Mouse (Mus musculus) R1 (cell line): ENCODE measurements at regions not wholly inside any gene's neighbourhood (a gene's known extent, or its start where the extent isn't known, plus 50 kb on each side); places are given as distances from the start of the nearest gene placed in this dataset.

ENCODE experiments used
- DNase-seq: peaks from one replicate; pipeline ENCODE4 v3.0.0-alpha.2; 2018; ENCODE audit warnings: low read depth, low spot score

DNA sequence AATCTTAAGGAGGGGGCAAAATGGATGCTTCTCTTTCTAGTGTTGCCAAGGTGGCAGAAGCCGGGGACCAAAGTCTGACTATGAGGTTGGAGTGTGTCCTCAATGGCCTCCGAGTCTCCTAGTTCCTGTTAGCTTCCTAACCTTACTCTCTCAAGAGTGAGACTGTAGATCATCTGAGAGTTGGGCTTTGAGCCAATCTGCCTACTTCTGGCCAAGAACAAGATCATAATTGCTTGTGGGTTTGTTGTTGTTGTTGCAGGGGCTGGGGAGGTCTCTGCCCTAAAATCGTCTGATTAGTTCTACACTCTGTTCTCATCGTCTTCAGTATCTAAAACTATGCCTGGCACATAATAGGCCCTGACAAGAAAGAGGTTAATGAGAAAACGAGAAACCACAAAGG is 110.8 kb upstream of the Syt6 start:
- DNase-seq, result no peak

DNA sequence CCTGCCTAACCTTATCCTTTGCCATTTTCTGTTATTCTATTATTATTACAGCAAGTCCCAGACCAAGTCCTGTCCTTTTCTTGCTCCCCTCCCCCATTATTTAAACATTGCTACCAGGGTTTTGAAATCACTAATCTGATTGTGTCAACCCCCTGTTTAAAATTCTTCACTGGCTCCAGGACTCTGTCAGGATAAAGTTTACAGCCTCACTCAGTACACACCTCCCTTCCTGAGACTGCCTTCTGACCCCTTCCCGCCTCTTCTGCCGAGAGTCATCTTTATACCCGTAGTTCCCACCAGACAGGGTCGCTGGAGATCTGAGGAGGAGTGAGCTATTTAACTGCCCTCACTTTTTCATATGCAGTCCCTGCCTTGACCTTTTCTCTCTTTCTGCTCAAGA is 110.3 kb upstream of the Syt6 start:
- DNase-seq, result no peak

DNA sequence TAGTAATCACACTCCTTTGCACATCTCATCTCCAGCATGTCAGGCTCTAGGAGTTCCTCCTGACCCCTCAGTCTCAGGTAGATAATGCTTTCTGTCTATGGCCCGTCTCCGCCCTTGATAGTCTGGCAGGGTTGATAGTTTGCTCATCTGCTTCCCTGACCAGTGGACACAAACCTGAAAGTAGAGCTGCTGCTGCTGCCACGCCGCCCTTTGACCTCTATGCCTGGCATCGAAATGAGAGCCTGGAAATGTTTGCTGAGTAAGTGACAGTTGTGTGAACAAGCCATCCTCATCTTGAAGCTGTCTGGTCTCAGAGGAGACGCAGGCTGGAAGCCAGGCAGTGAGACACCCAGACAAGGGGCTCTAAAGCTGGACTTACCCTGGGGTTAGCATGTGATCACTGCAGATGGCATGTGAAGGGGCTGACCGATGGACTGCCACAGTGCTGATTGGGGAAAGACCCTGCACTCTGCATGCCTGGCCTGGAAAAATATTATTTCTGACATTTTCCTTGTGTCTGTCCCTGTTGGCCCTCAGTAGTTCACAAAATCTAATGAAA is 109.8 kb upstream of the Syt6 start:
- no peak for DNase-seq

DNA sequence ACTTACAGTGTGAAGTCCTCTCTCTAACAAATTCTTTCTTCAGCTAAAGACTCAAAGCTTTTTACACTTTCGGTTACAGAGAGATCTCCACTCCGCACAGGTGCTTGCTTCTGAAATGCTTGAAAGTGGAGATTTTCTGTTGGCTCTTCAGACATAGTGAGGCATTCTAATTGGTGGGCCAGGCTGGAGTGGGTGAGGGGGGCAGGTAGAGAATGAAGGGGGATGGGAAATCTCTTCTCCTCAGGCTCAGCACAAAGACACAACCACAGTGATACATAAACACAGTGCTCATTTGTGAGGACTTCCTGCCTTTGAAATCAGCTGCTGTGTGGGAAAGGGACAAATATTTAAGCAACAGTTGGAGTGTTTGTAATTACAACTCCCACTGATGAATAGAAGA is 109.1 kb upstream of the Syt6 start:
- no peak for DNase-seq

DNA sequence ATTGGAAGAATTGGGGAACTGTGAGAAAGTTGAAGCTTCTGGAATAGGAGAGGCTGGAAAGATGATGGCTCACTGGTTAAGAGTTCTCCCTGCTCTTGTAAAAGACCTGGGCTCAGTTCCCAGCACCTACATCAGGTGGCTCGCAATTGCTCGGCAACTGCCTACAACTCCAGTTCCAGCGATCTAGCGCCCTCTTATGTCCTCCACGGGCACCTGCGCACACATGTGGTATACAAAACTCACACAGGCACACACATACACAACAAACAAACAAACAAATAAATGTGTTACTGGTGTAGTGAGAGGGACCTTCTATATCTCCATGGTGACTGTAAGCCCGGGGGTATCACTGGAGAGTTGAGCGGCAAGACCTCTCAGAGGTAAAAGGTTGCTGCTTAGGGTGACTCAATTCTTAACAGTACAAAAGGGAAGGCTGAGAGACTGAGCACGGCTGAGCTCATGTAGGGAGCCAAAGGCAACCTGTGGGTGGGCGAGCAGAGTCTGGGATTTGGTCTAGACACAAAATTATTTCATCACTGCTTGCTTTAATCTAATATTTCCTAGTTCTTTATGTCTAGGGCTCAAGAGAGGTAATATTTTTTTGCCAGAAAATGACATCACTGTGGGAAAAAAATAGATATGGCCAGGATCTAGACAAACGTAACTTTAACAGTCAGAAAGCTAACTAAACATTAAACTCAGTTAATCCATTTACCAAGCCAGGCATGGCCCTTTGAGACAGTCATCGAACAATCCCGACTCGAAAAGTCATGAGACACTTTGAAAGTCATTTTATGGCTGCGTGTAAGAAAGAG is 104.2 kb upstream of the Syt6 start:
- DNase-seq, result peak; percentile 46

DNA sequence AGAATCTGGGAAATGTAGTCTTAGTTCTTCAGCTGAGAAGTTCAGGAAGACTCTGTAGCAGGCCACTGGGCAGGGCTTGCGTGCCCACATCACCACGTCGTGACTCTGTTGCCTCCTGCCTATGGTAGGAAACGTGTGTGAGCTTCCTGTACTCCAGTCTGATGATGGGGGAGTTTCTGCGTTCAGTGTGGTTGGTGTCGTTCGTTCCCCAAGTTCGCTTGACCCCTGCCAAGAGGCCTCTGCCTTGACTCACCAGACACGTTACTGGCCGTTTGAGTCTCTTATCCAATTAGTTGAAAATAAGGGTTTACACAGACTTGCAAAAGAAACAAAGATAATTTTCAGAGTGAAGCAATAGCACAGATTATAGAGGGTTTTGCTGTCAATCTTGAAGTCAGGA is 102.4 kb upstream of the Syt6 start:
- no peak for DNase-seq

DNA sequence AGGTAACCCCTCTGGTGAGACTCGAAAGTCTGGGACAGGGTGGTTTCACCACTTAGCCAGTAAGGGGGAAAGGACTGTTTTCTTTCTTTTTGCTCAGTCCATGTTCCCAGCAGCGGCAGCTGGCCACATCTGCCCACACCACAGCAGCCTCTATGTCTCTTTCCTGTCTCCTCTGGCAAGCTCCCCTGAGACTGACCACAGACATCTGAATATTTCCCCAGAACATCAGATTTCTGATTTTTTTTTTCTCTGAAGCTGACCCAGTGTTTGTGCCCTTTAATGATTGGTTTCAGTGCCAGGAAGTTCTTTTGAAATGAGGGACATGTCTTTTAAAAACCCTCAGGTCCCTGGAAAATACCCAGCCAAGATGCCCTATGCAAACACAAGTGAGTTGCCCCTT is 101.7 kb upstream of the Syt6 start:
- no peak for DNase-seq

DNA sequence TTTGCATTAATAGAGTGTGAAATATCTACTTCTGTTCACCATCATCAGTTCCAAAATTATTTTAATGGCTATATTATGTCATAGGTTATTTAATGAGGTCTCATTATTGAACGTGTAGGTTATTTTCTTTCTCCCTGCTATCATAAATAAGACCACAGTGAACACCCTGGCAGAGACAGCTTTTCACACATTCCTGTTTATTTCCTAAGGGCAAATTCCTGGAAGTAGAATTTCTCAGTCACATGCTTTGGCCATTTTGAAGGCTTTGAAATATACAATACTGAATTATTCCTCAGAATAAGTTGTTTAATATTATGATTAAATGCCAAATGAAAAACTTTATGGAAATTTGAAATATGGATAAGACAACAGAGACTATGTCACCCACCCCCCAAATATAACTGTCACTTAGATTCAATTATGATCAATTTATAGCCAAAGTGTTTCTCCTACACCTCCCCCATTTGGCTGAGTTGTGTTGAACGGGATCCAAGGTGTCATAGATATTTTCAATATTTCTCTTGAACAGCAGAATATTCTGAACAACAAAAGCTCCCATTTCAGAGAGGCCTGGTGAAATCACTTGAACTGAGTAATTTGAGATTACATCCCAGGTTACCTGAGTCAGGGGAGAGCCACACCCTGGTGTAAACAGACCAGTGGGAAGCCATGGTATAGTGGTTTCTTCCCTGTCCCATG is 95.0 kb upstream of the Syt6 start:
- no peak for DNase-seq

DNA sequence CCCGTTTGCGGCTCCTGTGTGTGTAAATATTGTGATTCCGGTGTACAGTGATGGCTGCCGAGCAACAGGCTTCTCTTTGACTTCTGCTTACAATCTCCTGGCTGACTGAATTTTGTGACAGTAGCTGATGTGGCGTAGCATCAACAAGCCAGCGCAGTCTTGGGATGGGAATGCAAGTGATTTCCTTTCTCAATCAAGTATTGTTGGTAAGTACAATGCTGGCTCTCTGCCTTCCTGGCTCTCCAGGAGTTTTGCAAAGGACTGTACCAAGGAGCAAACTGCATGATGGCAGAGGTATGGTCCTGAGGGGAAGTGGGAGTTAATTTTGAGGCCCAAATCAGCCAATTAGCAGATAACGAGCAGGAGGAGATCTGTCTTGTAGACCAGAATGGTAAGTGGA is 94.4 kb upstream of the Syt6 start:
- DNase-seq, result no peak

DNA sequence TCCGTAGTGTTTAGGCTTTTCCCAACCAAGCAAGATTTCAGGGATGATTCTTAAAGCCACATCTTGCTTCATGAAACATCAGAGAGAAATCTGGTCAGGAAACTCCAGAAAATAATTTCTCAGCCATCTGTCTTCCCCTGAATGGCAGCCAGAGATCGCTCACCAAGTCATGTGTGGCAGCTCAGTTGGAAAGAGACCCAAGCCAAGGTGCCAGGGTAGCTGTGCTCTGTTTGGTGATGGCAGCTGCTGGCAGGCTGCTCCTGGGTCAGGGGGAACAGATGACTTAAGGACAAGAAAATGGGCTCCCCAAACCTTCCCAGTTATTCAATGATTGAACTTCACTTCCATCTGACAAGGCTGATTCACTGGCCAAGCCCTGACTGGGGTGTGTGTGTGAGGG is 91.7 kb upstream of the Syt6 start:
- no peak for DNase-seq

DNA sequence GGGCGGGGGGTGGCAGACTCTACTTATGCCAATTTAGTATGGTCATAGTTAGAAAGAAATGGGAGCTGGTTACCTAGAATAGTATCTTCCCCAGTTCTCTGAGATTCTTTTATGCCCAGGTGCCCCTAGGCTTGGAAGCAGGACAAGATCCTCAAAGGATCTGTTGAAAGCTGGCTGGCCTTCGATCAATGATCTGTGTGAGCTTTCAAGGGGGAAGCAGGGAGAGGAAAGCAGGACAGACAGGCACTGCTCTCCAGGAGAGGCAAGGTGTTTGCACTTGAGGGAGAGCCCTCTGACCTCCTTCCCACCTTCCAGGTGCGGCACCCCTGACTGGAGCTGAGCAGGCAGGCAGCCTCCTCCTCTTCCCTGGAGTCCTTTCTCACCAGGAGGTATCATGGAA is 91.3 kb upstream of the Syt6 start:
- DNase-seq, result no peak

DNA sequence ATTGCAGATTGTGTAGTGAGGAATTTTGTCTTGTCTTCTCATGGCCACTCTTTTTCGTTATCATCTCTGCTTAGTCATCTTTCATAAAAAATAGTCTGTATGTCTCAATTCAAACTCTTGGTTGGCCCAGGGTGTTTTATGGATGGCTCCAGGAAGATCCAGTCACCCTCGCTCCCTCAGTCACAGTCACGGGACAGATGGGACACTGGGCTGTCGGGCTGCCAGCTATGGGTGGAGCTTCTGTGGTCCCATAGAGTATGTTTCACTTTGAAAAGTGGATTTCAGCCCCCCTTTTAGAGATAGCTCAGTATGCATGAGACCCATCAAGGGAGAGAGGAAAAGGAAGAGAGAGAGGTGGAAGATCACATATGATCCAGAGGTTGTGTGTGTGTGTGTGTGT is 85.2 kb upstream of the Syt6 start:
- no peak for DNase-seq

DNA sequence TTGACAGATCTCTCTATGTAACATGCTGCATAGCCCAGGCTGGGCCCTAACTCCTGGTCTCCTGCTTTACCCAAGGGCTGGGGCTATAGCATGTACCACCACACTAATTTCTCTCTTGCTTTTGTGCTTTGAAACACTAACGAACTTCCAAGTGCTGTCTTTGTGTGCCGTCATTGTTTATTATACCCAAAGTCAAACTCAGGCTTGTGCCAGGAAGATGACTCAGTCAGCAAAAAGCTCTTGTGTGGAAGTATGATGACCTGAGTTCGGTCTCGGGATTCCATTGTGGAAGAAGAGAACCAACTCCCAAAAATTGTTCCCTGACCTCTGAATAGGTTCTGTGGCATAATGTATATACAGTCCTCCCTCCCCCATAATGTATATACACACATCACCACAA is 84.1 kb upstream of the Syt6 start:
- no peak for DNase-seq

DNA sequence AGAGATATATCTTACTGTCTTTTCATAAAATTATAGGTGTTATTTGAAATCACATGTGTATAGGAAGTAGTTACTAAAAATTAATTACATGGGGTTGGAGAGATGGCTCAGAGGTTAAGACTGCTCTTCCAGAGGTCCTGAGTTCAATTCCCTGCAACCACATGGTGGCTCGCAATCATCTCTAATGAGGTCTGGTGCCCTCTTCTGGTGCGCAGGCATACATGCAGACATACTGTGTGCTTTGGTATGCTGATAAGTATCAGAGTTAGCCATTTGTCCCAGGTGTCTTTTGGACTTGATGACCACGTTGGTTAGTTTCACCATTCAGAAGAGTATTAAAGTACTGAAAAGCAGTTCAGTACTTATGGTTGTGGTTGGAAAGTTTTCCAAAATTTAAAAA is 82.8 kb upstream of the Syt6 start:
- DNase-seq, result peak; percentile 48

DNA sequence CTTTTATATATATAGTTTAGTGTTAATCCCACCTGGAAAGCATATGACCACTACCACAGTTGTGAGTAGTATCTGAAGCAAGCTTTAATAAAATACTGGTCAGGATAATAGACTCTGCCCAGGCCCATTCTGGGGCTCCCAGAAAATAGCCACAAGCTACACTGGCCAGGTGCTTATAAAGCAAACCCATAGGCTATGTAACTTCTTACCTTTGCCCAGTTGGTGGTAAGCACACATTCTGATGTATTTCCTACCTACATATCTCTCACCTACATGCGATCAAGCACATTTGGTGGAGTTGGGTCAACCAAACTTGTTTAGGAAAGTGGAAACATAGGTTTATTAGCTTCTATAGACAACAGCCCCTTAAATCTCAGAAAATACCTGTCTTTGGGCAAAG is 81.4 kb upstream of the Syt6 start:
- DNase-seq, result no peak

DNA sequence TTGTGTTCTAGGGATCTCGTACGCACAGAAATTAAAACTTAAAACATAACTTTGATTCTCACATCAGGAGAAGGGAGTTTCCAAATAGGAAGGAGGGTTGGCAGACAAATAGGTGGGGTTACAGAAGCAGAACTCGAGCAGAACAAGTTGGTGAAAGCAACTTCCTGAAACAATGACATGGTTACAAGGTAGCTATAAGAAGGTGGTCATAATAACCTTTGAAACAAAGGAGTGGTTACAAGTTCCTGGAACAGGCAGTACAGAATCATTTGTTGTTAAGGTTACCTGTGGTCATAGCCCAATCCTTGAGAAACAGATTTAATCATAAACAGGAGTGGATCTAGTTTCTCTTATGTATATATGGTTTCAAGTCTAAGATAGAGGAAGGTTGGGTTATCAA is 81.0 kb upstream of the Syt6 start:
- DNase-seq, result no peak

DNA sequence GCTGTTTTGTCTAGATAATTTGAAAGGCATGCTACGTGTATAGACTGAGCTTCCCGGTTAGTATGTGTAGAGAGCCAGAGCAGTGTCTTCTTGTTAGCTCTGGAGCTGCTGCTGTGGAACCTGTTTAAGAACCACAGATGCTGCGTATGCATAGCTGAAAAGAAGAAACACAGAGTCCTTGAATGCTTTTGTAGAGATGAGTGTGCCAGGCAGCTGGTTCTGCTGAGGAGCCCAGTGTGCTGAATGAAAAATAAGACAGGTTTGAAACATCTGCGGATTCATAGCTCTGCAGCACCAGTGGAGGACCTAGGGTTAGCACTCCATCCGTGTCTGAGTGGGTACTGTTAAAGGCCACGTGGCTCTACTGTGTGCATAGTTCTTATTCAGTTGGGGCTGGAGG is 78.9 kb upstream of the Syt6 start:
- DNase-seq, result no peak

DNA sequence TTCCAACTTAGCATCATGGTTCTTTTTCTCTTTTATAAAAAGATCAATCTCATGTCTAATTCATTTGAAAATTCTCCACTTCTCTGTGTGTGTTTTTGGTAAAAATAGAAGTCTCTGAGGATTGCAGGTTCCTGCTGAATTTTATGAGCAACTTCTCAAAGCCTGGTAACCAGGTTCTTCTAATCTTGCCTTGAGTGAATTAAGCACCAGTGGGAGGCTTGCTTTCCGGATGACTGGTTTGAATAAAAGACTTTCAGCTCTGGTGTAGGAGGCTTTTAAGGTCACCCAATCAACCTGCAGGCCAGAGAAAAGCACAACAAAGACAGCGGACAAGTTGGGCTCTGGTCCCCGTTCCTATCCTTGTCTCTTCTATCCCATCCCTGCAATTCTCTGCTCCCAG is 78.3 kb upstream of the Syt6 start:
- DNase-seq, result no peak

DNA sequence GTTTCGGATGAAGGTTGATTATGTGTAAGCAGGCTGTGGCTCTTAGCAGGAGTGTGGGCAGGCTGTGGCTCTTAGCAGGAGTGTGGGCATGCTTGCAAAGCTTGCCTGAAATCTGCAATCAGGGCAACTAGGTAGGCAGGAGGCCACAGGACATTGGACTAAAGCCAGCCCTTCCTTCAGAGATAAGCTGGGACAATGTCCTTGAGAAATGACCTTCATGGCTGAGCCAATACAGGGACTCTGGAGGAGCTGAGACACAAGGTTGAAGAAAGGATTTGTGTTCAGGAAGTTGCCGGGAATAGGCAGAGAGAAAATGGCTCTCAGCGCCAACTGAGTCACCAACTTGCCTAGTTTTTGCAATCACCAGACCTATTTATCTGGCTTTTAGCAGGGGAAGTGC is 77.3 kb upstream of the Syt6 start:
- no peak for DNase-seq

DNA sequence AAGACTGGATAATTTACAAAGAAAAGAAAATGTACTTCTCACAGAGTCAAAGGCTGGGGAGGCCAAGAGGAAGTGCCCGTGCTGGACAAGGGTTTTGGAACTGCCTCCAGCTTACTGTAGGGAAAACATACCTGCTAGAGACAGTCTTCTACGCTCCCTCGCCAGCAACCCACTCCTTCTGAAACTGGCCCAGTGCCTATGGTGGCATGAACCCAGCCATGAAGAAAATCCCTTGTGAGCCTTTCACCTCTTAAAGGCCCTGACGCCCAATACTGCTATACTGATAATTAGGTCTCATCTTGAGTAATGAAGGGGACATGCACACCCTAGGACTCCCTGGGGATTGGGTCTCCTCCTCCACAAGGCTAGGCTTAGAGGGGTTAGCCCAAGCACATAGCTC is 76.6 kb upstream of the Syt6 start:
- no peak for DNase-seq

DNA sequence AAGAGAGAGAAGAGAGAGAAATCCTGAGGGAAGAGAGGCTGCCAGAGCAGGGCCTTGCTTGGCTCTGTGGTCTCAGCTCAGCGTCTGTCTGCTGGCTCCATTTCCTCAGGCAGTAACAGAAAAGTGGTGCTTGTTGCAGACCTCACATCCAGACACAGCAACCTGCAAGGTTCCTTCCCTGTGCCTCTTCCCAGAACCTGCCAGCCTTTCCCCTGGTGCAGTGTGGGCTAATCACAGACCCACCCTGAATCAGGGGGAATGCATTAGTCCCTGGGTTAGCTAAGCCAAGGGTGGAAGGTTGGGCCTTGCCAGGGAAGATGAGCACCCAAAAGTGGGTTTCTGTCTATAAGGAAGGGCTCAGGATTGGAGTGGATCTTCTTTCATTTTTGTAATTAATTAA is 75.2 kb upstream of the Syt6 start:
- no peak for DNase-seq

DNA sequence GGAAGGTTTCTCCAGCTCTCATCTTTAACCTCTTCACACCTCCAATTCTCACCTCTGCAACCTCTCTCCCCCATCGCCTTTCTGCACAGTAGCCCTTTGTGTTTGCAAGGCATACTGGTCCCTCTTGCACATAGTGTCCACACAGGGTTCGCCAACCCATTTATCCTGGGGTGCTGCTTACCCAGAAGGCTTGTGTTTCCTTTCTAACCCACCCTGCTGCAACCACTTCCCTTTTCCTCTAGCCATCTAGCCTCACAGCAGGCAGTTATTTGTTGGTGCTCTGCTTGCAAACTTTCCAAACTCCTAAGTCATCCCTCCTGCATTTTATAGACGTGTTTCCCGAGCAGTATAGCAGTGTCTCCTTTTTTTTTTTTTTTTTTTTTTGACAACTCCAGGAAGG is 74.7 kb upstream of the Syt6 start:
- no peak for DNase-seq

DNA sequence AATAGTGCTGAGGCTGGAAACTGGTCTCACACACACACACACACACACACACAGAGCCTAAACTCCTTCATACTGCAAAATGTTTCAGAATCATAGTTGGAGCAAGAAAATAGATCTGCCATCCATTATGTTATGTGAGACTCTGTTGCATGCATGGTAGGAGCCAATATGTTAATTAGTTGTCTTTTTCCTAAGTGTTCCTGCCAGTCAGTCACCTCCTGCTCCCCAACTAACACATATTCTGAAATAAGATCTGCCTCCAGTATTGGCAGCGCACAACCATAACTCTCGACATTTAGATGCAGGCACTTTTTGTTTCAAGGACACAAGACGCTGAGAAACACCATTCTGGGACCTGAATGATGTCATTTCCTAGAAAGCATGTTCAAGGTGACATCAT is 70.9 kb upstream of the Syt6 start:
- no peak for DNase-seq
